Mouse (Mus musculus): ENCODE measurements around the gene Smim14.

GRCm38 (mm10) chr5:65415653-65416458, 121.1 kb downstream of the Smim14 start:
- no peak for TF ChIP-seq TAL1 (conservative IDR thresholded peaks at IDR 0.05; ENCODE audit: low read depth, low read length)
- no peak for TF ChIP-seq GATA1 (IDR thresholded peaks at IDR 0.05; ENCODE audit: borderline replicate concordance, low read length)
- TF ChIP-seq CTCF (IDR thresholded peaks at IDR 0.05; ENCODE audit: low read depth, low read length), result no peak
- no peak for TF ChIP-seq GATA2 (IDR thresholded peaks at IDR 0.05; ENCODE audit: borderline replicate concordance, low read depth, low read length)
